Mouse (Mus musculus) olfactory bulb, adult 2 months (tissue): ENCODE measurements around the gene Igsf9.

Experiments used
- CTCF ChIP-seq: fragments of 200-500 bp; IDR thresholded peaks from 2 replicates; pipeline ENCODE4 v1.5.1; 2012; ENCODE audit warnings: low read depth, mild to moderate bottlenecking, low read length, moderate library complexity; ENCODE audit not compliant: insufficient read depth
- POLR2A ChIP-seq: fragments of 200-500 bp; IDR thresholded peaks from 2 replicates; pipeline ENCODE4 v1.6.1; 2012; ENCODE audit warnings: mild to moderate bottlenecking, low read depth, low read length, moderate library complexity; ENCODE audit not compliant: insufficient read depth

GRCm38 (mm10) chr1:172463387-172464333 is 17.9 kb upstream of the Igsf9 start:
- no peak for TF ChIP-seq CTCF
- TF ChIP-seq POLR2A = no peak
